Mouse (Mus musculus): ENCODE measurements at regions not wholly inside any gene's neighbourhood (a gene's known extent, or its start where the extent isn't known, plus 50 kb on each side); places are given as distances from the start of the nearest gene placed in this dataset.

DNA sequence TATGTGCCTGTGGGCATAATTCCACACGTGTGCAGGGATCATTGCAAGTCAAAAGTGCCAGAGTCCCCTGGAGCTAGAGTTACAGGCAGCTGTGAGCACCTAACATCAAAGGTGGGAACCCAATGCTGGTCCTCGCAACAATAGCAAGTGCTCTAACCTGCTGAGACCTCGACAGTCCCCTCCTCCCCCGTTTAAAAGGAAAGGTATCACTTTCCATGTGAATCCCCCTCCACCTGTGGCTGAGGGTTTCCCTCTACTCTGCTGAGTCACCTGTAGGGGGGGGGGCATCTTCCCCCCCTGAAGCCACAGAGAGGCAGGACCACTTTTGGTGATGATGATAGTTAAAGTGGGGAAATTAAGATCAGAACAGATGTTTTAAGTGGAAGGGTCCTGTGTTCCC lies 133.4 kb upstream of the Foxn2 start:
- WGBS, result 51% methylated on average over 4 of the region's 4 CpGs
- no peaks in the 10 kb centered on the region for H3K36me3 ChIP-seq (ENCODE audit: control insufficient read depth, insufficient read depth, low read length)
- TF ChIP-seq CTCF (IDR thresholded peaks at IDR 0.05; ENCODE audit: extremely low read depth, insufficient read length, insufficient replicate concordance, low read depth, low read length) (no peak), POLR2A (IDR thresholded peaks at IDR 0.05; ENCODE audit: low read depth, low read length) (no peak)
- no peak overlapping the region for H3K4me3 ChIP-seq (ENCODE audit: low read depth, low read length)
- no peak overlapping the region for H3K27ac ChIP-seq (ENCODE audit: insufficient read depth, low read depth, low read length)
- no peaks in the 10 kb centered on the region for H3K4me1 ChIP-seq (ENCODE audit: control insufficient read depth, insufficient read depth, insufficient read length, low read length)
- no peaks in the 10 kb centered on the region for H3K27me3 ChIP-seq (ENCODE audit: control insufficient read depth, insufficient read depth, low read length)

DNA sequence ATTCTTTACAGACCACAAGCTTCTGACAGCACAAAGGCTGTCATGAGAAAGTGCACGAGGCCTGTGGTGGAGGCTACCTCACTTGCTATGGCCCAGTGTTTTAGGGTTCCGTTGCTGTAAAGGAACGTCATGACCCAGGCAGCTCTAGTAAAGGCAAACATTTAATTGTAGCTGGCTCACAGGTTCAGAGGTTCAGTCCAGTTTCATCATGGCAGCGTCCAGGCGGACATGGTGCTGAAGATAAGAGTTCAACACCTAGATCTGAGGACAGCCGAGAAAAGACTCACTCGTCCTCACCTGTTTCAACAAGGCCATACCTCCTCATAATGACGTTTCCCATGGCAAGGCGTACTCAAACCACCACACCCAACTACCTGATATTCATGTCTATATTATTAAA lies 132.7 kb upstream of the Foxn2 start:
- H3K36me3 ChIP-seq (ENCODE audit: control insufficient read depth, insufficient read depth, low read length), result no peaks in the 10 kb centered on the region
- H3K4me1 ChIP-seq (ENCODE audit: control insufficient read depth, insufficient read depth, insufficient read length, low read length), result no peaks in the 10 kb centered on the region
- H3K4me3 ChIP-seq (ENCODE audit: low read depth, low read length), result no peak overlapping the region
- 90% methylated on average over 9 of the region's 9 CpGs for WGBS
- no peaks in the 10 kb centered on the region for H3K27me3 ChIP-seq (ENCODE audit: control insufficient read depth, insufficient read depth, low read length)
- H3K27ac ChIP-seq (ENCODE audit: insufficient read depth, low read depth, low read length), result no peak overlapping the region
- no peak for TF ChIP-seq POLR2A (IDR thresholded peaks at IDR 0.05; ENCODE audit: low read depth, low read length)
- TF ChIP-seq CTCF (IDR thresholded peaks at IDR 0.05; ENCODE audit: extremely low read depth, insufficient read length, insufficient replicate concordance, low read depth, low read length), result no peak

DNA sequence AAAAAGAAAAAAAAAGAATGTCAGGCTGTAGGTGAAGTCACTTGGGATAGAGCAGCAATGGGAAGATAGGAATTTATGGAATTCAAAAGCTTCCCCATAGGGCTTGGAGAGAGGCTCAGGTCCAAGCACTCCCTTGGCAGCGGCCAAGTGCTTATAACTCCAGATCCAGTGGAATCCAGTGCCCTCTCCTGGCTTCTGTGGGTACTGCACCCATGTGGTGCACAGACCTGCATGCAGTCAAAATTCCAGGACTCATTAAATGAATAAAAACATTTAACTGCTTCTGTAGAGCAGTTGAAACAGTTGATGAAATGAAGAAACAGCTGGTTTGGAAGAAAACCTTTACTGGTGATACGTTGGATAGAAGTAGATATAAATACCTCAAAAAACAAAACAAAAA lies 127.6 kb upstream of the Foxn2 start:
- Histone ChIP-seq H3K4me3 (ENCODE audit: low read depth, low read length) (no peak overlapping the region), H3K27ac (ENCODE audit: insufficient read depth, low read depth, low read length) (no peak overlapping the region), H3K27me3 (ENCODE audit: control insufficient read depth, insufficient read depth, low read length) (no peaks in the 10 kb centered on the region), H3K36me3 (ENCODE audit: control insufficient read depth, insufficient read depth, low read length) (no peaks in the 10 kb centered on the region), H3K4me1 (ENCODE audit: control insufficient read depth, insufficient read depth, insufficient read length, low read length) (no peaks in the 10 kb centered on the region)
- WGBS, result 86% methylated on average over 2 of the region's 2 CpGs
- TF ChIP-seq CTCF (IDR thresholded peaks at IDR 0.05; ENCODE audit: extremely low read depth, insufficient read length, insufficient replicate concordance, low read depth, low read length) (peak; percentile 34; the same call in 1 of the 2 replicates), POLR2A (IDR thresholded peaks at IDR 0.05; ENCODE audit: low read depth, low read length) (no peak)

DNA sequence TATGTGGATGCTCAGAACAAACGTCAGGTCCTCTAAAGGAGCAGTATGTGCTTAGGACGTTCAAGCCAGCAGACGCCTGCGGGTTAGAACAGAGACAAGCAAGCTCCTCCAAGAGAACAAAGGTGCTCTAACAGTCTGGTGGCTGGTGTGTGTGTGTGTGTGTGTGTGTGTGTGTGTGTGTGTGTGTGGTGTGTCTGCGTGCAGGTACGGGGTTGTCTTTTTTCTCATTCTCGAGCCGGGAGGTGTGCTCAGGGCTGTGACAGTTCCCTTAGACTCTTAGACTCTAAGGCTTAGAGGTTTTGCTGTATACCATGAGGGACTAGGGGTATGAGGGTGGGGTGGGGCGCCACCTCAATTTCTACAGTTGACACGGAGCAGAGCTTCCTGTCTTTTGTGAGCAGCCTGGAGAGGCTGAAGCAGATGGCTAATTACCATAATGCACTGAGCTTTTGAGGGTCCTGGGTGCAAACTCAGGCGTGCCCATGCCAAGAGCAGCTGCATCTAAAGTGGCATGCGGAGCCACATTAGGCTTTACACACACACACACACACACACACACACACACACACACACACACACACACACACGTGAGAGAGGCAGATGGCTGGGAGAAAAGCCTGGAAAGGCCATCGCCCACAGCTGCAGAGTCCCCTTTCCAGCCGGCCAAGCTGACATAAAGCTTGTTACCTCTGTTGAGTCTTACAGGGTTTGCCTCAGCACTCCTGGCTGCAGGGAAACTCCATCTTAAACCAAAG lies 124.1 kb upstream of the Foxn2 start:
- Histone ChIP-seq H3K27ac (ENCODE audit: insufficient read depth, low read depth, low read length) (no peak overlapping the region), H3K36me3 (ENCODE audit: control insufficient read depth, insufficient read depth, low read length) (no peaks in the 10 kb centered on the region), H3K27me3 (ENCODE audit: control insufficient read depth, insufficient read depth, low read length) (no peaks in the 10 kb centered on the region), H3K4me3 (ENCODE audit: low read depth, low read length) (no peak overlapping the region), H3K4me1 (ENCODE audit: control insufficient read depth, insufficient read depth, insufficient read length, low read length) (no peaks in the 10 kb centered on the region)
- TF ChIP-seq CTCF (IDR thresholded peaks at IDR 0.05; ENCODE audit: extremely low read depth, insufficient read length, insufficient replicate concordance, low read depth, low read length) (no peak), POLR2A (IDR thresholded peaks at IDR 0.05; ENCODE audit: low read depth, low read length) (no peak)
- WGBS, result 81% methylated on average over 15 of the region's 15 CpGs

DNA sequence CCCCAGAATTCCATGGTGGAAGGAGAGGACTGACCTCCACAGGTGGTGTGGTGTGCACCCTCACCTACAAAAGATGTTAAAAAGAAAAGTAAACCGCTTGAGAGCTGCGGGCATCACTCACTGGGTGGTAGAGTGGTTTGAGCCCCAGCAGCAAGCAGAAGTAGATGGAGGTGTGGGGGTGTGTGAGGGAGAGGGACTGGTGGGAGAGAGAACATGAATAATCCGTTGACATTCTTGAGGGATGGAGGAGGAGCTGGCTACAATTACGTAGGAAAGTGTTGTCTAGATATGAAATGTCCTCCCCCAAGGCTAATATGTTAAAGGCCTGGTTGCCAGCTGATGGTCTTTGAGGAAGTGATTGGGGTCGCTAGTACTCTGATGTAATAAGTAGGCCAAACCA lies 123.2 kb upstream of the Foxn2 start:
- Histone ChIP-seq H3K27ac (ENCODE audit: insufficient read depth, low read depth, low read length) (no peak overlapping the region), H3K4me3 (ENCODE audit: low read depth, low read length) (no peak overlapping the region), H3K27me3 (ENCODE audit: control insufficient read depth, insufficient read depth, low read length) (no peaks in the 10 kb centered on the region), H3K4me1 (ENCODE audit: control insufficient read depth, insufficient read depth, insufficient read length, low read length) (no peaks in the 10 kb centered on the region), H3K36me3 (ENCODE audit: control insufficient read depth, insufficient read depth, low read length) (no peaks in the 10 kb centered on the region)
- 79% methylated on average over 5 of the region's 5 CpGs for WGBS
- TF ChIP-seq CTCF (IDR thresholded peaks at IDR 0.05; ENCODE audit: extremely low read depth, insufficient read length, insufficient replicate concordance, low read depth, low read length) (no peak), POLR2A (IDR thresholded peaks at IDR 0.05; ENCODE audit: low read depth, low read length) (no peak)

DNA sequence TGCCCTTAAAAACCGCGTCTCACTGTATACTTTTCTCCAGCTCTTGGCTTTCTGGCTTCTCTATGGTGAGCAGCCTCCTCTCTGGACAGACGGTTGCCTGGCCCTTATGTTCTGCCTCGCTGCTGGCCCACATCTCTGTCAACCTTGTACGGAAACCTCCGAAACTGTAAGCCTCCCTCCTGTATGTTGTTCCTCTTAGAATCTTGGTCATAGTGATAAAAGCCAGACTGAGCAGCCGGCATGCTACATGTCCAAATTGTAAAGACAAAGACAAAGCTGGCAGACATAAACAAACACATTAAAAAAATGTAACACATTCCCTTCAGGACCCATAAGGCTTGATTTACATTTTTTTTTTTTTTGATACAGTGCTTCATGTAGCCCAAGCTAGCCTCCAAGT lies 122.7 kb upstream of the Foxn2 start:
- H3K27me3 ChIP-seq (ENCODE audit: control insufficient read depth, insufficient read depth, low read length), result no peaks in the 10 kb centered on the region
- no peak overlapping the region for H3K27ac ChIP-seq (ENCODE audit: insufficient read depth, low read depth, low read length)
- H3K4me3 ChIP-seq (ENCODE audit: low read depth, low read length), result no peak overlapping the region
- no peaks in the 10 kb centered on the region for H3K4me1 ChIP-seq (ENCODE audit: control insufficient read depth, insufficient read depth, insufficient read length, low read length)
- H3K36me3 ChIP-seq (ENCODE audit: control insufficient read depth, insufficient read depth, low read length), result no peaks in the 10 kb centered on the region
- WGBS, result 92% methylated on average over 7 of the region's 7 CpGs
- TF ChIP-seq CTCF (IDR thresholded peaks at IDR 0.05; ENCODE audit: extremely low read depth, insufficient read length, insufficient replicate concordance, low read depth, low read length), result no peak
- no peak for TF ChIP-seq POLR2A (IDR thresholded peaks at IDR 0.05; ENCODE audit: low read depth, low read length)

DNA sequence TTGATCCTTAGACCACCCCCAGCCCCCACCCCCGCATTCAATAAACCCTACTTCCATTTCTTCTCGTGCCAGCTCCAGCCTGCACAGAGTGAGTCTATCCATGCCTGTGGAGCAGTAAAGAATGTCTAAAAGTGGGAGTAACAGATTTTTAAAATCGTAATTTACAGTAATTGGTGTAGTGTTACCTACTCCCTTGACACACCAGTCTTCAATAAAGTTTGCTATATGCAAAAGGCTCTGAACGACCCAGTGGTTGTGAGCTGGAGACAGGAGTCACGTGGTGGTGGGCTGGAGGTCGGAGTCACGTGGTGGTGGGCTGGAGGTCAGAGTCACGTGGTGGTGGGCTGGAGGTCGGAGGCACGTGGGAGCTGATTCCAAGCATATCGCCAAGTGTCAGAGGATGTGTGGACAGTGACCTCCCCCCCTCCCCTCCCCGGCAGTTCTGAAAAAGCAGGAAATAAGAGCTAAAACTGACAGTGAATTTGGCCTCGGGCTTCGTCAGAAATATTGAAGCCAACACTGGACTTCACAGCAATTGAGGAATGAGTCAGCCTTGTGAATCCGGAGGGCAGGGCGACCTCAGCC lies 122.2 kb upstream of the Foxn2 start:
- H3K4me1 ChIP-seq (ENCODE audit: control insufficient read depth, insufficient read depth, insufficient read length, low read length), result no peaks in the 10 kb centered on the region
- no peaks in the 10 kb centered on the region for H3K27me3 ChIP-seq (ENCODE audit: control insufficient read depth, insufficient read depth, low read length)
- H3K4me3 ChIP-seq (ENCODE audit: low read depth, low read length), result no peak overlapping the region
- no peak overlapping the region for H3K27ac ChIP-seq (ENCODE audit: insufficient read depth, low read depth, low read length)
- WGBS, result 72% methylated on average over 16 of the region's 16 CpGs
- H3K36me3 ChIP-seq (ENCODE audit: control insufficient read depth, insufficient read depth, low read length), result no peaks in the 10 kb centered on the region
- TF ChIP-seq POLR2A (IDR thresholded peaks at IDR 0.05; ENCODE audit: low read depth, low read length) (no peak), CTCF (IDR thresholded peaks at IDR 0.05; ENCODE audit: extremely low read depth, insufficient read length, insufficient replicate concordance, low read depth, low read length) (no peak)

Data from small intestine, adult 2 months (tissue).